Mouse (Mus musculus) NIH3T3 (cell line): ENCODE results near the gene Disp3.

ENCODE experiments used
- DNase-seq: peaks from one replicate; pipeline ENCODE4 v3.0.0-alpha.2; 2012; ENCODE audit warnings: low read depth

Gene Disp3

GRCm38 (mm10) chr4:148288055-148288549 lies 337 bp upstream of the Disp3 start:
- no peak for DNase-seq

- no peak for DNase-seq
These were observed 724 bp downstream of the Disp3 start for GRCm38 (mm10) chr4:148287041-148287440.

DNA sequence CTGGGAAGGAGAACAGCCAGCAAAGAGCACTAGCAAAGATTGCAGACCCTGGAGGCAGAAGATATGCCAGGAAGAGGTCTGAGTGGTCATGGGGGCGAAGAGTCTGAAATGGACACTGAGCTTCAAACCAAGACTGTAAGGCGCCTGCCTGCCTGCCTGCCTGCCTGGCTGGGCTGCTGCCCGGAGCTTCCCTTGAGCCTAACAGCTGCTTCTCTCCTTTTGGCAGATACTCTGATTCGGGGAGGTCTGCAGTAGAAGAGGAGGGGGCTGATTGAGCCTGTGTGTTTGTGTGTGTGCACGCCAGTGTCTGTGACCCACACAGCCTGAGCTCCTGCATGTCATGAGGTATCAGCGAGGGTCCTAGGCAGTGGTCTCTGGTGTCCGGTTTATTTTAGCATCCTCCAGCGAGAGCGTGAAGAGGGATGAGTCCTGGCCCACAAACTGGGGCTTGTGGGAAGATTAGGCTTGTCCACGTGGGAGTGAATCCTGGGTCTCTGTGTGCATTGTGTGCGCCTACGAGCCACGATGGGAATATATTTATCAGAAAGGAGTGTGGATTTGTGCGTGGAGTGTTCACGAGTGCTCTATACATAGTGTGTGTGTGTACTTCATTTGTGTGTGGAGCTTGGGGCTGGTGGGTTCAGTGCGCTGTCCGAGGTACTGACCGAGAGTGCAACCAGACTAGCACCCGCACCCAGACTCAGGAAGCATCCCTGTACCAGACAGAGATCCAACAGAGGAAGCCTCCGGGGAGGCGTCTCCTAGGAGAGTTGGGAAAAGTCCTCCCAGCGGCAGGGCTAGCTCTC lies 1.3 kb downstream of the Disp3 start:
- peak; percentile 50 for DNase-seq

GRCm38 (mm10) chr4:148284219-148284618 lies 3.5 kb downstream of the Disp3 start:
- DNase-seq, result no peak

DNA sequence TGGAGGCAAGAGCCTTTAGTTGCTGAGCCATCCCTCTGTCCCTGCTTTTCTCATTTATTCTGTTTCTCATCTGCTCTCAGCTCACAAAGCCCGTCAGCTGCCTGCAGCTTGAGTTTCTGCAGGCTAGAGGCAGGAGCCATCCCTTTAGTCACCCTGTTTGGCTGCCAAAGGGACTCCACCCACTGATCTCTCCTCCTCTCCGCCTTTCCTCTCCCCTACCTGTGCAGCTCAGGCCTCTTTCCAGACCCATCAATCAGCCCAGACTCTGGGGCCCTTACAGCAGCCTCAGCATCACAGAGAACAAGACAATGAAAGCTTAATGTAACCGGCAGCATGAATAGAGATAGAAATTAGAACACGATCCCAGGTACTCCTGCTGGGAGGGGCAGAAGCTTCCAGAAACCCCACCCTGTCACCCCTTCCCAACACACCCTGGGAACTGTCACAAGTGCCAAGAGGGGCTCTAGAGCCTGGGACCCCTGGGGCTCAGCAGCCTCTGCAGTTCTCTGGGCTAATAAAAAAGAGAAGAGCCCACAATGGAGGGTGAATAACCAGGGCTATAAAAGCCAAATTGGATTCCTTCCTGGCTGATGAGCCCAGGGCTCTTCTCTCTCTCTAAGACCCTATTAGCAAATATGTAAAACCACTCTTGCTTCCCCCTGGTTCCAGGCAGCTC lies 10.8 kb downstream of the Disp3 start:
- DNase-seq, result no peak

GRCm38 (mm10) chr4:148274671-148275070 lies 13.1 kb downstream of the Disp3 start:
- DNase-seq, result no peak

GRCm38 (mm10) chr4:148273229-148273628 lies 14.5 kb downstream of the Disp3 start:
- DNase-seq, result no peak

- no peak for DNase-seq
These were observed 16.1 kb downstream of the Disp3 start for GRCm38 (mm10) chr4:148271656-148272055.

DNA sequence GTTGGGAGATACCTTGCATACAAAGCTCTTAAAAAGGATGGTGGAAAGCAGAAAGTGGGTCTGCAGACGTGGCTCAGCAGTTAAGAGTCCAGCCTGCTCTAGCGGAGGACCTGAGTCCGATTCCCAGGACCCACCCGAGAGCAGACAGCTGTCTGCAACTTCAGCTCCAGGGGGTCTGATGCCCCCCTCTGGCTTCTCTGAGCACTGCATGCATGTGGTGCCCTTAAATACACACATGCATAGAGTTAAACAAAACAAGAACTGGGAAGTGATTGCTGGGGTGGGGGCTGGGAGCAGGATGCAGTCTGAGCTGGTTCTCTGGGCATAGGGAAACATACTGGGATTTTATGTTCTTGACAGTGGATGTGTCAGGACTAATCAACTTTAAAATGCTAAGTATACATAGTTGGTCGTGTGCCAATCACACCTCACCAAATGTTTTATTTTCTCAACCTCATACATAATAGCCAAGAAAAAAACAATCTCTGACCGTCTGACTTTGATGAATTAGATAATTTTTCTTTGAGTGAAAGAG lies 20.7 kb downstream of the Disp3 start:
- DNase-seq, result no peak

- DNase-seq, result no peak
These were observed 27.8 kb downstream of the Disp3 start for GRCm38 (mm10) chr4:148259941-148260340.

- no peak for DNase-seq
These were observed 38.4 kb downstream of the Disp3 start for GRCm38 (mm10) chr4:148249341-148249740.

DNA sequence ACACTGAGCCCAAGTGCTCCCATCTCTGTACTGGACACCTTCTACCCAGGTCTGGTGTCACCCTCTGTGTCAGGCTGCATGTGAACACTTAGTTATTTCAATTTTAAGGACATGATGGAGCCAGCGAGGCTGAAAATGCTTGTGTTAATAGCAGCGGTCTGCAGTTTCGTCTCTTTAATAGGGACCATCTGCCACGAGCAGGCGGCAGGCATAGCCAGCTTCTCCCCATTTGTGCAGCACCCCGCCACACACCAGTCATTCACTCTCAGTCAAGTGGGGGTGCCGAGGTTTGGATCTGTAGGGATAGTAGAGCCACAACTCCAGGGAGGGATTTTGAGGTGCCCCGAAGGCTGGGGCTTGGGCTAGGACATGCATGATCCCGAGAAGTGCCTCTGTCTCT lies 47.4 kb downstream of the Disp3 start:
- no peak for DNase-seq

DNA sequence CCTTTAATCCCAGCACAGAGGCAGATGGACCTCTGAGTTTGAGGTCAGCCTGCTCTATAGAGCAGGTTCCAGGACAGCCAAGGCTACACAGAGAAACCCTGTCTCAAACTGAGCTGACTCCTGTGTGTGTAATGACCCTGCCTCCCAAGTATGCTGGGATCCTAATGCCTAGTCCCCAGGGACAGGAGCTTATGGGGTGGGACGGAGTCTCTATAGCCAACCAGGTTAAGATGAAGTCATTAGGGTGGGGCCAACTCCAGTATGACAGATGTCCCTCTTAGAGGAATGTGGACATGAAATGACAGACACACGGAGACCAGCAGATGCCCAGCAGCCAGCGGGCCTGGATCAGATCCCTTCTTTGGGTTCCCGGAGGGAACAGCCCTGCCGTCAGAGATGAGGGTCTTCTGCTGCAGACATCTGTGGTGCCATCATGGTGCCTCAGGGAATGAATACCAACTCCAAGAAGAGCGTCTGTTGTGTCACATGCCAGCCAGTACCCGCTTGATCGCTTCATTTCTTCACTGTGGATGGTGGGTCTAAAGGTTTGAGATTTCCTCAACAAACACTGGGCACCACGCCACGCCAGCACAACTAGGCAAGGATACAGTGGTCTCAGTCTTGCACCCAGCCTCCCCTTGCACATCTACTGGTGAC lies 48.2 kb downstream of the Disp3 start:
- DNase-seq, result no peak

DNA sequence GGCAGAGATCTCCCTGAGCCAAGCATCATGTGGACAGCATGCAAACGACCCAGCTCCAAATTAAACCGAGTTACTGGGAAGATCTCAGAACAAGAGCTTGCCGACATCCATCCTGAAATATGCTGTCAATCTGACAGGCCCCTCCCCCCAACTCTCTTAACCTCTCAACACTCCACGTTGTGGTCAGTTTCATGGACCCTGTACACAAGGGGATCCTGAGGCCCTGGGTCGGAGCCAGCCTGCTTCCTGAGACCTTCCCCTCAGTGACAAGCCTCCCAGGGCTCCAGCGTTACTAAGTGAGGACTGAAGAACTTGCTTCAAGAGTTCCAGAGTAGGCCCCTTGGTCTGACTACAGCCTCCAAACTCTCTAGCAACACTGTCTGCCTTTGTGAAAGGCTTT lies 48.8 kb downstream of the Disp3 start:
- DNase-seq, result no peak

DNA sequence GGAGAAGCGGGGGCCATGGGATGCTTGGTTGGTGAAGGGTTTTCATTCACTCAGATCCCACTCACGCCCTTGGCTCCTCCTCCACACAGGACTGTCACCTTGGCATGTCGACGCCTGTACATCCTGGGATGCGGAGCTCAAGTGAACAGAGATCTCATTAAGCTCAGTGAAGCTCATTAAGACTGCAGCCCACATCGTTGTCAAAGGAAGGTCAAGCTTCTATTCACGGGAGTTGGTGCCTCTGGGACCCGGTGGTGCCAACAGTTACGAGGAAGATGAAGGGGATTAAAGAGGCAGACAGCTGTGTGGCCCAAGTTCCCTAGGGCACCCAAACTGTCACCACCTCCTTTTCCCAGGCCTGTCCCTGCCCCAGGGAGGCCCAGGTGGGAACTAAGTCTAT lies 49.5 kb downstream of the Disp3 start:
- no peak for DNase-seq

- DNase-seq, result no peak
These were observed 51.1 kb downstream of the Disp3 start for GRCm38 (mm10) chr4:148236664-148237063.

- no peak for DNase-seq
These were observed 54.7 kb downstream of the Disp3 start for GRCm38 (mm10) chr4:148233061-148233460.

GRCm38 (mm10) chr4:148232615-148233014 lies 55.1 kb downstream of the Disp3 start:
- DNase-seq, result no peak

DNA sequence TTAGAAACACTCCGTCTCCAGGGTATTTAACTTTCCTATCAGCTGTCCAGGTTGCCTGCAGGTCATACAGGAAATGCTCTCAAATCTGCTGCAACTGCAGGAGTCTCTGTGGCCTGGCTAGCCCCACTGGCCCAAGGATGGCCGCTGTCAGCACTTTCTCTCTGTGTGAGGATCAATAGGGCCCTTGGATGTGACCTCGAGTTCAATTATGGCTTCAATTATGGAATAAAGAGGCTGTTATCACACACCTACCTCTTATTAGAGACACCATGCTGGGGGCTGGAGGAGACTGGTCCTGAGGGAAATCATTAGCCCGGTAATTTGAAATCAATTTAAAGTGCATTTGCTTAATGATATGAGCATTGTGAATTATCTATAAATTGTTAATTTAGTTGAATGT lies 55.6 kb downstream of the Disp3 start:
- no peak for DNase-seq

DNA sequence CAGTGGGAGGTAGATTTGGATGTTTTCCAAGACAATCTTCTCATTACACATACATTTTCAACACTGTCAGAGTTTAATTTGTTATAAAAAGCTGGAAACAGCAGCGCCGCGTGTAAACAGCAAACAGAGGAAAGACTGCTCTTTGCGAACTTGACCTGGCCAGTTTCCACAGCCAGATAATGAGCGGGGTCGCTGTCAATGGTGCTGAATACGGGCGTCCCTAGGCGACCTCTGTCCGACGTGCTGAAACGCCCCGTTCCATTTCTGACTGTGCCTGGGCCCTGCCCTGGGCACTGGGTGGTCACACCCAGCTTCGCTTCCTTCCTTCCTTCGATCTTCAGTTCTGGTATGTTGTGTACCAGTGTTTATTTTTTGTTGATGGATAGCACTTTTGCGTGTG lies 58.1 kb downstream of the Disp3 start:
- DNase-seq, result peak; percentile 57

DNA sequence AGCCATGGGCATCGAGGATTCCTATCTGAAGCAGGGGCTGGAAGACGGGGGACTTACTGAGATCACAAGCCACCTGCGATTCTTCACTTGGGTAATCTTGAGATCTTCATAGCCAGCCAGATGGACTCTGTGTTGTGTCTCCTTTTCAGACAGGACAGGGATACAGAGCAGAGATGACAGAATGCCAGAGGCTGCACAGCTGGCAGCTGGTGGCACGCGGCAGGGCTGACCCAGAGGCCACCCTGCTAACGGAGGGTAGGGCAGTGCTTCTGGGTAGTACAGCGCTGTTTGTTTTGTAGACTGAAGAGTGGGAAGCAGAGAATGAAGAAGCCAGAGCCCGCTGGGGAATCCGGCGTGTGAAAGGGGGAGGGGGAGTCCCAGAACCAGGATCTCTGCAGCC lies 64.8 kb downstream of the Disp3 start:
- no peak for DNase-seq

DNA sequence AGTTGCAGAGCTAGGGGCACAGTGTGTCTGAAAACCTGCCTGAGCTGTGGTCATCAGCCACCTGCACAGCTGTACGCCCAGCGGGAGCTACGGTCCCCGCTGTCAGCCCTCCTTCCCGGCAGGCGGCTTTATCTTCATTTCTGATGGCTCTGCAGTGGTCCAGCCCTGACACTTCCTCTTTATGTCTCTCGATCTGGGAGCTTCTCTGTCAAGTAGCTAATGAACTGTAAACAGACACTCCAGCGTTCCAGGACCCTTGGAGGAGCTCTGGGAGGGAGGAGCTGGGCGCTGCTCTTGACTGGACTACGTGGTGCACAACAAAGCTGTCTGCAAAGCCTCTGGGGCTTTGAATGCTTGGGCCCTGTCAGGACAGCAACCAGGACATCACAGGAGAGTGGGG lies 67.1 kb downstream of the Disp3 start:
- DNase-seq, result no peak

DNA sequence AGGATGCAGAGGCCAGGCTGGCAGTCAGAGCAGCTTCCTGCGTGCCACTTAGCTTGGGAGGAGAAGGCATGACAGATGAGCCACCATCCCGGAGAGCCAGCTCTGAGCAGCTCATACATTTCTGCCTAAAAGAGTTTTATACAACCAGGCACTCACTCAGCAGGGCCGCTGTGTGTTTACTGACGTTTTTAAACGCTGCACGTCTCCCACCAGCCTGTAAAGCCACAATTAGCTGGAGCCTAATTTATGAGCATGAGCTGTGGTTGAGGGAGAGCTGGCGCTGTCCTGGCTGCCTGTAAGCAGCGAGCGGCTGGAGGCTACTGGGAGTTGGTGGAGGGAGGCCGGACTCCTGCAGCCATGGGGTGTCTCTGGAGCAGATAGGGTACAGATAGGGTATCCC lies 69.5 kb downstream of the Disp3 start:
- no peak for DNase-seq
